Mouse (Mus musculus): ENCODE results near the gene Amt. TPM values are rescaled to one million over a fixed set of nuclear protein-coding genes. Genes with fewer than 3 reads are reported as not detected.

The Amt gene
- 7.0 and 13.3 TPM in 2 replicates for polyA plus RNA-seq (2012; rRNA removed)

GRCm38 (mm10) chr9:108296453-108297355, at the start of gene Amt:
TSS of gene Amt (plus strand) at chr9:108296853.
- no peak for TF ChIP-seq POLR2A (IDR thresholded peaks at IDR 0.05; ENCODE audit: borderline replicate concordance, extremely low read depth, low read depth, low read length)
- no peak for TF ChIP-seq CTCF (IDR thresholded peaks at IDR 0.05; ENCODE audit: insufficient read depth, low read length)
- DNase-seq: no peak
- Histone ChIP-seq H3K4me3 (replicated peaks; ENCODE audit: extremely low read depth, low read depth, low read length) (no peak within 1 kb of the TSS), H3K4me1 (ENCODE audit: control insufficient read depth, insufficient read depth, low read length) (no peaks in the 10 kb centered on the region)
- 42% methylated on average over 18 of the region's 18 CpGs for WGBS

DNA sequence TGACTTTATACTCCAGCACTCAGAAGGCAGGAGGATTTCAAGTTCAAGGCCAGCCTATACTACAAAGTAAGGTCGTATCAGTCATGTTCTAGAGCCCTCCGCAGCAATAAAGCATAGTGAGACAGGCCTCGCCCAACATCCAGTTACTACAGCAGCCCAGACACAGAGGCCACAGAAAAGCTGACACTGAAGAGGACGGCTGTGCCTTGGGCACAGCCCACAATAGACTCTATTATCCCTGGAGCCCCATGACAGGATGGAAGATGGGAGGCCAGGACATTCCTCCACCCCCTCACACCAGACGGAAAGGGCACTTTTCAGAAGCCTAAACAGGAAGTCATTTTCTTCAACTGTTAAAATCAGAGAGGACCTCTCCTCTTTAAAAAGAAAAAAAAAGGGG, 47.7 kb upstream of the Amt start:
- H3K4me3 ChIP-seq (replicated peaks; ENCODE audit: extremely low read depth, low read depth, low read length): no peak overlapping the region
- DNase-seq: no peak
- 46% methylated on average over 5 of the region's 5 CpGs for WGBS
- no peaks in the 10 kb centered on the region for H3K4me1 ChIP-seq (ENCODE audit: control insufficient read depth, insufficient read depth, low read length)
- TF ChIP-seq POLR2A (IDR thresholded peaks at IDR 0.05; ENCODE audit: borderline replicate concordance, extremely low read depth, low read depth, low read length) (no peak), CTCF (IDR thresholded peaks at IDR 0.05; ENCODE audit: insufficient read depth, low read length) (no peak)

- no peak for DNase-seq
- Histone ChIP-seq H3K4me1 (ENCODE audit: control insufficient read depth, insufficient read depth, low read length) (peaks cover 2% of the 10 kb centered on the region), H3K4me3 (replicated peaks; ENCODE audit: extremely low read depth, low read depth, low read length) (no peak overlapping the region)
- WGBS: 81% methylated on average over 6 of the region's 6 CpGs
- TF ChIP-seq POLR2A (IDR thresholded peaks at IDR 0.05; ENCODE audit: borderline replicate concordance, extremely low read depth, low read depth, low read length): no peak
Observed at GRCm38 (mm10) chr9:108251877-108252276, 44.8 kb upstream of the Amt start.

- WGBS: 68% methylated on average over 7 of the region's 7 CpGs
- TF ChIP-seq CTCF (IDR thresholded peaks at IDR 0.05; ENCODE audit: insufficient read depth, low read length): no peak
- TF ChIP-seq POLR2A (IDR thresholded peaks at IDR 0.05; ENCODE audit: borderline replicate concordance, extremely low read depth, low read depth, low read length): no peak
- H3K4me3 ChIP-seq (replicated peaks; ENCODE audit: extremely low read depth, low read depth, low read length): no peak overlapping the region
- DNase-seq: no peak
- peaks cover 3% of the 10 kb centered on the region for H3K4me1 ChIP-seq (ENCODE audit: control insufficient read depth, insufficient read depth, low read length)
Observed at GRCm38 (mm10) chr9:108252766-108253165, 43.9 kb upstream of the Amt start.

GRCm38 (mm10) chr9:108260526-108260925, 36.1 kb upstream of the Amt start:
- Histone ChIP-seq H3K4me3 (replicated peaks; ENCODE audit: extremely low read depth, low read depth, low read length) (no peak overlapping the region), H3K4me1 (ENCODE audit: control insufficient read depth, insufficient read depth, low read length) (peaks cover 20% of the 10 kb centered on the region)
- DNase-seq: no peak
- TF ChIP-seq CTCF (IDR thresholded peaks at IDR 0.05; ENCODE audit: insufficient read depth, low read length) (no peak), POLR2A (IDR thresholded peaks at IDR 0.05; ENCODE audit: borderline replicate concordance, extremely low read depth, low read depth, low read length) (no peak)
- WGBS: 70% methylated on average over 4 of the region's 4 CpGs

DNA sequence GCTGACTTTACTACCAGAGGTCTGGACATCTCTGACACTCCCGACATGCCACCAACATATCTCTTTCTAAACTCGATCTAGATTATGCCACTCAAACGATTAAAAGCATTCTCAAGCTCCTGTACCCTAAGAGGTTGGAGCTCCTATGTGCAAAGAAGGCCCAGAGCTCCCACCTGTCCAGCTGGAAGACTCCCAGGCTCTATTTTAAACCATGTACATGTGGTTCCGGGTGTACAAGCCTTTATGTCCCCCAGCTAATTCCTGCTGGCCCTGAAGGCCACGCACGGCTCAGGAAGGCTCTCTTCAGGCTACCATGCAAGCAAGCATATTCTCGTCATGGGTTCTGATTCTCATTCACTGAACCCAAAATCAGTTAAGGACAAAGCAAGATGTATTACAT, 34.8 kb upstream of the Amt start:
- peak overlapping the region; percentile 32 for H3K4me3 ChIP-seq (replicated peaks; ENCODE audit: extremely low read depth, low read depth, low read length)
- no peak for DNase-seq
- H3K4me1 ChIP-seq (ENCODE audit: control insufficient read depth, insufficient read depth, low read length): peaks cover 18% of the 10 kb centered on the region
- TF ChIP-seq POLR2A (IDR thresholded peaks at IDR 0.05; ENCODE audit: borderline replicate concordance, extremely low read depth, low read depth, low read length) (no peak), CTCF (IDR thresholded peaks at IDR 0.05; ENCODE audit: insufficient read depth, low read length) (no peak)
- 63% methylated on average over 7 of the region's 7 CpGs for WGBS

DNA sequence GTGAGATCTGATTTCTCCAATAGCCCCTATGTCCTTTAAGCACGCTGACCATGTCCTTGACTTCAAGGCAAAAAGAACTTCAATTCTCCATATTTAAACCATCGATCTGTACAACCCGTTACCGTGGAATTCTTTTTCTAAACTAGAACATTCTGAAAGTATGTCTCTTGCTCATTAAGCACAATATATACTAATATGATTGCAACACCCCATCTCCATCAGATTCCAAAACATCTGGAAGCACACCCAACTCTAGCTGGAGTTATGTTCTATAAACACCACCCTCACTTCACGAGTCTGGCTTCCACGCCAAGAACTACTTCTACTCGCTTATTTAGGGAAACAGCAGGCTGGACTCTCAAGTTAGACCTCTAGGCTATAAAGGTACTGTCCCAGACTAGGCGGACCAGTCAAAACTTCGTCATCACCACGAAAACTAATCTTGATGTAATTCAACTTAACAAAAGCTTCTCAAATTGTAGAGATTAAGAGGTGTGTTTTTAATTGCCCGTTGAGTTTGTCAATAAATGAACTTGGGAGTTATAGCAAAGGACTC, 34.1 kb upstream of the Amt start:
- DNase-seq: no peak
- TF ChIP-seq CTCF (IDR thresholded peaks at IDR 0.05; ENCODE audit: insufficient read depth, low read length) (no peak), POLR2A (IDR thresholded peaks at IDR 0.05; ENCODE audit: borderline replicate concordance, extremely low read depth, low read depth, low read length) (no peak)
- H3K4me1 ChIP-seq (ENCODE audit: control insufficient read depth, insufficient read depth, low read length): peaks cover 17% of the 10 kb centered on the region
- peak overlapping the region; percentile 85 for H3K4me3 ChIP-seq (replicated peaks; ENCODE audit: extremely low read depth, low read depth, low read length)
- WGBS: 36% methylated on average over 11 of the region's 11 CpGs

GRCm38 (mm10) chr9:108263131-108263681, 33.4 kb upstream of the Amt start:
- no peak for DNase-seq
- H3K4me3 ChIP-seq (replicated peaks; ENCODE audit: extremely low read depth, low read depth, low read length): peak overlapping the region; percentile 85
- TF ChIP-seq CTCF (IDR thresholded peaks at IDR 0.05; ENCODE audit: insufficient read depth, low read length) (no peak), POLR2A (IDR thresholded peaks at IDR 0.05; ENCODE audit: borderline replicate concordance, extremely low read depth, low read depth, low read length) (no peak)
- under 1% methylated on average over 59 of the region's 62 CpGs for WGBS
- H3K4me1 ChIP-seq (ENCODE audit: control insufficient read depth, insufficient read depth, low read length): peaks cover 15% of the 10 kb centered on the region

DNA sequence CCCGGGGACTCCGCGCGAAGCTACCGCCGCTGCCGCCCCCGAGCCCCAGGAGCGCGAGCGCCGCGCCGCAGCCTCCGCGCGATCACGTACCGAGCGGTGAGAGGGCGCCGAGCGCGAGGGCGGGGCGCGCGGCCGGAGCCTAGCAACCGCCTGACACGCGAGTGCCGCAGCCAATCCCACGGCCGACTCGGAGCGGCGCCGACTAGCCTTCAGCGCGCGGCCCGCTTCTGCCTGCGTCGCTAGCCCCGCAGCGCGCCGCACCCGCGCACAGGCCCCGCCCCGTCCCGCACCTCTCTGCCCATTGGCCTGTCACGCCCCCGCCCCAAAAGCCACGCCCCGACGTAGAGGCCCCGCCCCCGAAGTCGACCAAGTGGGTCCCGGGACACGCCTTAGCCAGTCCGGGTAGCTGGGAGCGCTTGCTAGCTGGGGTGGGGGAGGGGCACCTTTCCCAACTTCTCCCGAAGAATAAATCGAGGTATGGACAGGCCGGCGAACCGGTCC, 32.9 kb upstream of the Amt start, which contains the start of gene Dag1:
Dag1 (minus strand) TSS at position 269 of the 501 bp plus-strand sequence.
- no peak for TF ChIP-seq CTCF (IDR thresholded peaks at IDR 0.05; ENCODE audit: insufficient read depth, low read length)
- TF ChIP-seq POLR2A (IDR thresholded peaks at IDR 0.05; ENCODE audit: borderline replicate concordance, extremely low read depth, low read depth, low read length): peak; percentile 70
- peak within 1 kb of the TSS; percentile 85 for H3K4me3 ChIP-seq (replicated peaks; ENCODE audit: extremely low read depth, low read depth, low read length)
- peaks cover 13% of the 10 kb centered on the region for H3K4me1 ChIP-seq (ENCODE audit: control insufficient read depth, insufficient read depth, low read length)
- peak; percentile 99 for DNase-seq
- WGBS: under 1% methylated on average over 71 of the region's 71 CpGs

Measured in lung, adult 2 months (tissue).